Mouse (Mus musculus): ENCODE data around the gene Wrnip1. TPM values are rescaled to one million over a fixed set of nuclear protein-coding genes. Genes with fewer than 3 reads are reported as not detected.

Wrnip1 gene
- total RNA-seq (2021) = 10 to 100 TPM; 24.8 to 26.7 TPM
- long read RNA-seq, experiment 1, transcript Wrnip1-201 (7 exons, 2,633 nt) = major isoform, 44 of 52 reads
- long read RNA-seq, experiment 1, partial matches to known transcripts = 6 of 52 reads
- long read RNA-seq, experiment 1, other reads (novel, unspliced or antisense) = 2 of 52 reads
- long read RNA-seq, experiment 2, transcript Wrnip1-201 (7 exons, 2,633 nt) = major isoform, 47 of 50 reads
- long read RNA-seq, experiment 2, partial matches to known transcripts = 2 of 50 reads
- long read RNA-seq, experiment 2, other reads (novel, unspliced or antisense) = 1 of 50 reads

- DNase-seq (ENCODE audit: low spot score in 2 of 2) = peak; percentile 92 to 95
Observed at GRCm38 (mm10) chr13:32801693-32802221, at the start of gene Wrnip1. Gene Wrnip1 (plus strand): TSS chr13:32802038.

- DNase-seq (ENCODE audit: low spot score in 2 of 2) = no peak
Observed at GRCm38 (mm10) chr13:32752066-32752657, 49.7 kb upstream of the Wrnip1 start.

- no peak for DNase-seq (ENCODE audit: low spot score in 2 of 2)
Observed at GRCm38 (mm10) chr13:32759036-32759435, 42.8 kb upstream of the Wrnip1 start.

- no peak for DNase-seq (ENCODE audit: low spot score in 2 of 2)
Observed at GRCm38 (mm10) chr13:32760795-32761194, 41.0 kb upstream of the Wrnip1 start.

- no peak for DNase-seq (ENCODE audit: low spot score in 2 of 2)
Observed at GRCm38 (mm10) chr13:32763141-32763540, 38.7 kb upstream of the Wrnip1 start.

GRCm38 (mm10) chr13:32764448-32764847, 37.4 kb upstream of the Wrnip1 start:
- DNase-seq (ENCODE audit: low spot score in 2 of 2) = peak in 1 of 2 experiments; percentile 21

GRCm38 (mm10) chr13:32768104-32768503, 33.7 kb upstream of the Wrnip1 start:
- DNase-seq (ENCODE audit: low spot score in 2 of 2) = no peak

- DNase-seq (ENCODE audit: low spot score in 2 of 2) = no peak
Observed at GRCm38 (mm10) chr13:32769960-32770359, 31.9 kb upstream of the Wrnip1 start.

GRCm38 (mm10) chr13:32775889-32776288, 25.9 kb upstream of the Wrnip1 start:
- no peak for DNase-seq (ENCODE audit: low spot score in 2 of 2)

GRCm38 (mm10) chr13:32776350-32776749, 25.5 kb upstream of the Wrnip1 start:
- DNase-seq (ENCODE audit: low spot score in 2 of 2) = no peak

- no peak for DNase-seq (ENCODE audit: low spot score in 2 of 2)
Observed at GRCm38 (mm10) chr13:32778861-32779260, 23.0 kb upstream of the Wrnip1 start.

GRCm38 (mm10) chr13:32783055-32783454, 18.8 kb upstream of the Wrnip1 start:
- no peak for DNase-seq (ENCODE audit: low spot score in 2 of 2)

- DNase-seq (ENCODE audit: low spot score in 2 of 2) = no peak
Observed at GRCm38 (mm10) chr13:32783816-32784215, 18.0 kb upstream of the Wrnip1 start, which contains the start of gene Mylk4. Gene Mylk4 (minus strand): TSS chr13:32783954.

GRCm38 (mm10) chr13:32787584-32787983, 14.3 kb upstream of the Wrnip1 start:
- DNase-seq (ENCODE audit: low spot score in 2 of 2) = no peak

- DNase-seq (ENCODE audit: low spot score in 2 of 2) = no peak
Observed at GRCm38 (mm10) chr13:32789781-32790180, 12.1 kb upstream of the Wrnip1 start.

- no peak for DNase-seq (ENCODE audit: low spot score in 2 of 2)
Observed at GRCm38 (mm10) chr13:32794619-32795018, 7.2 kb upstream of the Wrnip1 start.

GRCm38 (mm10) chr13:32795166-32795565, 6.7 kb upstream of the Wrnip1 start:
- DNase-seq (ENCODE audit: low spot score in 2 of 2) = no peak

GRCm38 (mm10) chr13:32797085-32797484, 4.8 kb upstream of the Wrnip1 start:
- DNase-seq (ENCODE audit: low spot score in 2 of 2) = no peak

GRCm38 (mm10) chr13:32799131-32799530, 2.7 kb upstream of the Wrnip1 start:
- no peak for DNase-seq (ENCODE audit: low spot score in 2 of 2)

GRCm38 (mm10) chr13:32800859-32801258, 979 bp upstream of the Wrnip1 start:
- no peak for DNase-seq (ENCODE audit: low spot score in 2 of 2)

GRCm38 (mm10) chr13:32802259-32803081, 632 bp downstream of the Wrnip1 start, which contains the start of gene D930007J09Rik:
Gene D930007J09Rik (minus strand): TSS chr13:32802849.
- DNase-seq (ENCODE audit: low spot score in 2 of 2) = peak; percentile 42 to 63
